Mouse (Mus musculus) small intestine, adult 2 months (tissue): ENCODE data around the gene Astn1.

ENCODE experiments used
- CTCF ChIP-seq: fragments of 200-500 bp; IDR thresholded peaks from 2 replicates; pipeline ENCODE4 v1.5.1; 2012; ENCODE audit warnings: low read depth, mild to moderate bottlenecking, control low read depth, inconsistent platforms, low read length, moderate library complexity, mixed read lengths; ENCODE audit not compliant: insufficient replicate concordance, insufficient read length; ENCODE audit errors: extremely low read depth
- POLR2A ChIP-seq: fragments of 200-500 bp; IDR thresholded peaks from 2 replicates; pipeline ENCODE4 v1.6.1; 2012; ENCODE audit warnings: low read depth, mild to moderate bottlenecking, control low read depth, inconsistent platforms, low read length, moderate library complexity

DNA sequence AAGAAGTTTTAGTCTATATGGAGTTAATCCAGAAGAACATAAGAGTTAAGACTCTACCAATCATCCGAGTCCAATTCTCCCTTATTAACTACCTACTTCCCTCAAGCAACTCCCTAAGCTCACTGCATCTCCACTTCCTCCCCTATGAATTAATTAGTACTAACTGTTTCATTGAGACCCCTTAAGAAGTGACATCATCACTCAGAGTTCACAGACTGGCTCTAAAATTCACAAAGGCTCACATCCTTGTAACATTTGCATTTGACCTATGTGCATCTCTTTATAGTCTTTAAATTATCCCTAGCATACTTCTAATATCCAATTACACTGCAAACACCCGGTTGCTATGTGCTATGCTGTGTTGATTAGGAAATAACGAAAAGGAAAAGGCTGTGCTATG is 174.1 kb downstream of the Astn1 start:
- TF ChIP-seq CTCF (no peak), POLR2A (no peak)
